Mouse (Mus musculus): Measurements from ENCODE around the gene Flt1.

DNA sequence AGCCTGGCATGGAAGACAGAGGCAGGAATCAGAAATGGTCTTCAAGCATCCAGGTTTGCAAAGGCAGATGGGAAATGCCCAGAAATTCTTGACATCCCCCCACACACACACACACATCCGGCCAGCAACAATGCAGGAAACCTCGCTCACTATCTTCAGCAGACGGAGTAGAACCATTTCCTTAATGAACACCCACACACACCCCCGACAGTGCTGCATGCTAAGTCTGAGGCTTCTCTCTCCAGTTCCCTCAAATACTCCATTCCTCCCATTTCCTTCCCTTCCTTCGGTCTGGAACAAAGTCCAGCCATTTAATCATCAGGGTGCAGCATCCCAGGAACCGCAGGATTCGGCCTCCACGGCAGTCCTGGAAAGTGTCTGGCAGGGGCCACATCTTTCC, 4.4 kb downstream of the Flt1 start:
- TF ChIP-seq CTCF (IDR thresholded peaks at IDR 0.05; ENCODE audit: control insufficient read depth, insufficient read depth, insufficient read length): no peak
- no peak for TF ChIP-seq MYOG (IDR thresholded peaks at IDR 0.05; ENCODE audit: control insufficient read depth, extremely low read depth, insufficient read length)
- no peak for TF ChIP-seq USF1 (IDR thresholded peaks at IDR 0.05; ENCODE audit: low read depth)
- no peak for TF ChIP-seq MYOD1 (IDR thresholded peaks at IDR 0.05; ENCODE audit: control insufficient read depth, insufficient read length, low read depth)
